9 mouse cellular contexts compared by ENCODE assay signal in genomic region chr11:3862661-3863453, GRCm38 (mm10). TPM values are rescaled to one million over a fixed set of nuclear protein-coding genes. Genes with fewer than 3 reads are reported as not detected.
A peak's percentile ranks its signal among the peaks of the same experiment; 100 is the strongest.
DNase-seq lines count a peak whose midpoint lies in the region; ATAC-seq and TF ChIP-seq lines count a peak whose summit lies in the region.
"Had no signal": no experiment of that assay in that cellular context is flagged by ENCODE, and none has a peak within 500 bp of the region (broad histone marks: within the 10 kb centered on the region; RNA-seq: fewer than 3 reads in every experiment).

No protein-coding gene starts in this region.

- no peak overlapping the region for H3K27ac ChIP-seq in heart, embryonic 12.5 days (ENCODE audit: poor library complexity, severe bottlenecking)
- no peak overlapping the region for H3K27ac ChIP-seq in brown adipose tissue, adult 24 weeks (replicated peaks; ENCODE audit: low read depth, low read length)
- H3K27ac ChIP-seq in forebrain, embryonic 16.5 days (ENCODE audit: low read length): no peak overlapping the region
- no peak overlapping the region for H3K27ac ChIP-seq in liver, postnatal 0 days (ENCODE audit: low read depth)

- peak overlapping the region; percentile 53 for H3K4me3 ChIP-seq in heart, embryonic 12.5 days
- peak overlapping the region; percentile 60; the same call in 1 of the 2 replicates for H3K4me3 ChIP-seq in brown adipose tissue, adult 24 weeks (ENCODE audit: insufficient read depth, low read depth, low read length)
- peak overlapping the region; percentile 61 for H3K4me3 ChIP-seq in forebrain, embryonic 16.5 days (replicated peaks; ENCODE audit: low read length)
- peak overlapping the region; percentile 30; the same call in 1 of the 2 replicates for H3K4me3 ChIP-seq in liver, postnatal 0 days (ENCODE audit: low read depth, low read length)

- H3K27me3 ChIP-seq in heart, embryonic 12.5 days (replicated peaks): peaks cover 38% of the 10 kb centered on the region
- H3K27me3 ChIP-seq in forebrain, embryonic 16.5 days (replicated peaks; ENCODE audit: control insufficient read depth, insufficient read depth, low read length): no peaks in the 10 kb centered on the region
- peaks cover 9% of the 10 kb centered on the region; the same call in 1 of the 2 replicates for H3K27me3 ChIP-seq in liver, postnatal 0 days (ENCODE audit: insufficient read depth, low read length)

- peak overlapping the region; percentile 38; the same call in 1 of the 2 replicates for H3K9ac ChIP-seq in heart, embryonic 12.5 days
- H3K9ac ChIP-seq in forebrain, embryonic 16.5 days (replicated peaks; ENCODE audit: low read depth, low read length): peak overlapping the region; percentile 72
- H3K9ac ChIP-seq in liver, postnatal 0 days (replicated peaks): no peak overlapping the region

- H3K4me1 ChIP-seq in heart, embryonic 12.5 days (replicated peaks): peaks cover 5% of the 10 kb centered on the region; the same call in 1 of the 2 replicates
- H3K4me1 ChIP-seq in brown adipose tissue, adult 24 weeks (ENCODE audit: control insufficient read depth, insufficient read depth, insufficient read length, low read length): no peaks in the 10 kb centered on the region; the same call in 1 of the 2 replicates
- H3K4me1 ChIP-seq in forebrain, embryonic 16.5 days (replicated peaks; ENCODE audit: control insufficient read depth, insufficient read depth, low read length): peaks cover 13% of the 10 kb centered on the region
- H3K4me1 ChIP-seq in liver, postnatal 0 days (ENCODE audit: insufficient read depth): peaks cover 11% of the 10 kb centered on the region

- no peak for TF ChIP-seq EP300 in liver, postnatal 0 days (IDR thresholded peaks at IDR 0.05; ENCODE audit: low read depth)

- DNase-seq in heart, postnatal 14 days: no peak
- DNase-seq in liver, postnatal 0 days: no peak
- DNase-seq in spleen, adult 18-20 months: no peak
- DNase-seq in spleen, postnatal 36 days (ENCODE audit: low spot score in 2 of 2): no peak
- no peak for DNase-seq in thymus, postnatal 36 days

- no peak for TF ChIP-seq CTCF in liver, postnatal 0 days (IDR thresholded peaks at IDR 0.05; ENCODE audit: low read depth)

- whole genome bisulfite sequencing in heart, embryonic 12.5 days: 64% methylated on average over 19 of the region's 19 CpGs
- 73% methylated on average over 19 of the region's 19 CpGs for WGBS in forebrain, embryonic 16.5 days
- WGBS in liver, postnatal 0 days (ENCODE audit: insufficient replicate concordance): 65% methylated on average over 19 of the region's 19 CpGs

- peak overlapping the region; percentile 74 for H3K4me2 ChIP-seq in heart, embryonic 12.5 days
- H3K4me2 ChIP-seq in forebrain, embryonic 16.5 days (ENCODE audit: low read length): peak overlapping the region; percentile 86
- peak overlapping the region; percentile 67 for H3K4me2 ChIP-seq in liver, postnatal 0 days (ENCODE audit: low read depth, low read length)

- no peak for ATAC-seq in heart, embryonic 12.5 days (ENCODE audit: insufficient number of reproducible peaks, low FRiP score)
- ATAC-seq in forebrain, embryonic 16.5 days: no peak; the same call in 1 of the 2 replicates
- no peak for ATAC-seq in liver, postnatal 0 days

- no peaks in the 10 kb centered on the region for H3K9me3 ChIP-seq in heart, embryonic 12.5 days (replicated peaks)
- no peaks in the 10 kb centered on the region for H3K9me3 ChIP-seq in forebrain, embryonic 16.5 days (ENCODE audit: control insufficient read depth, low read length)
- no peaks in the 10 kb centered on the region for H3K9me3 ChIP-seq in liver, postnatal 0 days (ENCODE audit: low read length)

- H3K36me3 ChIP-seq in heart, embryonic 12.5 days: no peaks in the 10 kb centered on the region
- no peaks in the 10 kb centered on the region for H3K36me3 ChIP-seq in forebrain, embryonic 16.5 days (ENCODE audit: control insufficient read depth, insufficient read depth)
- no peaks in the 10 kb centered on the region for H3K36me3 ChIP-seq in liver, postnatal 0 days (replicated peaks; ENCODE audit: insufficient read depth, low read length)

- intact Hi-C loops in heart, postnatal 14 days (cut with DNase I): loop anchor here (5.0 kb wide), 1 partner anchor 36 kb away; no protein-coding TSS in a partner anchor

RNA-seq across cellular contexts. Expression of gene Osbp2, which starts 0.8 kb away (rescaled TPM):
- polyA plus RNA-seq in heart, embryonic 12.5 days (2016; fragmentation: Nextera tagmentation; extraction: Ambion mirVana): 0.32 TPM in 2 replicates
- 1 to 10 TPM; 6.7 to 8.5 TPM for total RNA-seq in heart, postnatal 14 days (2021)
- polyA plus RNA-seq in brown adipose tissue, adult 24 weeks (2012; ENCODE audit: insufficient read depth, insufficient read length, missing spikeins): 3.2 and 3.4 TPM in 2 replicates
- 11.8 and 19.5 TPM in 2 replicates for polyA plus RNA-seq in forebrain, embryonic 16.5 days (2015; fragmentation: Nextera tagmentation; extraction: Ambion mirVana)
- 0.07 TPM in 1 of 2 replicates, not detected in the other for polyA plus RNA-seq in liver, postnatal 0 days (2015; fragmentation: Nextera tagmentation; extraction: Ambion mirVana)
- total RNA-seq: MEL had no signal

RNA-seq across cellular contexts. Expression of gene 4921536K21Rik, which starts 32.0 kb away (rescaled TPM):
- 0.12 and 0.20 TPM in 2 replicates for polyA plus RNA-seq in heart, embryonic 12.5 days (2016; fragmentation: Nextera tagmentation; extraction: Ambion mirVana)
- under 1 TPM; 0.74 to 0.90 TPM for total RNA-seq in heart, postnatal 14 days (2021)
- polyA plus RNA-seq in brown adipose tissue, adult 24 weeks (2012; ENCODE audit: insufficient read depth, insufficient read length, missing spikeins): 1.0 and 2.1 TPM in 2 replicates
- polyA plus RNA-seq in forebrain, embryonic 16.5 days (2015; fragmentation: Nextera tagmentation; extraction: Ambion mirVana): 0.54 and 0.63 TPM in 2 replicates
- polyA plus RNA-seq in liver, postnatal 0 days (2015; fragmentation: Nextera tagmentation; extraction: Ambion mirVana): not detected in 2 replicates

RNA-seq across cellular contexts. Expression of gene Dusp18, which starts 32.2 kb away (rescaled TPM):
- 13.5 and 14.5 TPM in 2 replicates for polyA plus RNA-seq in heart, embryonic 12.5 days (2016; fragmentation: Nextera tagmentation; extraction: Ambion mirVana)
- total RNA-seq in heart, postnatal 14 days (2021): 10 to 100 TPM; 38.2 to 44.4 TPM
- polyA plus RNA-seq in brown adipose tissue, adult 24 weeks (2012; ENCODE audit: insufficient read depth, insufficient read length, missing spikeins): 1.0 and 4.8 TPM in 2 replicates
- polyA plus RNA-seq in forebrain, embryonic 16.5 days (2015; fragmentation: Nextera tagmentation; extraction: Ambion mirVana): 42.4 and 46.0 TPM in 2 replicates
- 0.19 and 0.27 TPM in 2 replicates for polyA plus RNA-seq in liver, postnatal 0 days (2015; fragmentation: Nextera tagmentation; extraction: Ambion mirVana)

RNA-seq across cellular contexts. Expression of gene Slc35e4, which starts 51.6 kb away (rescaled TPM):
- 6.2 and 6.3 TPM in 2 replicates for polyA plus RNA-seq in heart, embryonic 12.5 days (2016; fragmentation: Nextera tagmentation; extraction: Ambion mirVana)
- total RNA-seq in heart, postnatal 14 days (2021): 1 to 10 TPM; 4.9 to 5.6 TPM
- 1.1 TPM in 2 replicates for polyA plus RNA-seq in brown adipose tissue, adult 24 weeks (2012; ENCODE audit: insufficient read depth, insufficient read length, missing spikeins)
- polyA plus RNA-seq in forebrain, embryonic 16.5 days (2015; fragmentation: Nextera tagmentation; extraction: Ambion mirVana): 11.7 and 14.6 TPM in 2 replicates
- polyA plus RNA-seq in liver, postnatal 0 days (2015; fragmentation: Nextera tagmentation; extraction: Ambion mirVana): 0.43 and 0.46 TPM in 2 replicates
